Mouse (Mus musculus) embryonic fibroblast, embryonic 13.5 days (primary cell): ENCODE data around the gene Zfp512b. TPM values are rescaled to one million over a fixed set of nuclear protein-coding genes. Genes with fewer than 3 reads are reported as not detected.

Source experiments
- H3K27ac ChIP-seq: 2 replicates; pipeline ENCODE4 v1.5.1; 2012; ENCODE audit warnings: low read length, control low read depth, inconsistent platforms; ENCODE audit not compliant: insufficient read depth
- H3K4me1 ChIP-seq: 2 replicates; pipeline ENCODE4 v1.6.1; 2011; ENCODE audit warnings: low read length; ENCODE audit not compliant: control insufficient read depth, insufficient read depth
- H3K4me3 ChIP-seq: 2 replicates; pipeline ENCODE4 v1.5.1; 2011; ENCODE audit warnings: mild to moderate bottlenecking, control low read depth, low read length; ENCODE audit not compliant: insufficient read depth
- CTCF ChIP-seq: IDR thresholded peaks from 2 replicates; pipeline ENCODE4 v1.5.1; 2011; ENCODE audit warnings: mild to moderate bottlenecking, control low read depth, low read length, moderate library complexity, borderline replicate concordance; ENCODE audit not compliant: insufficient read depth
- POLR2A ChIP-seq: IDR thresholded peaks from 2 replicates; pipeline ENCODE4 v1.6.1; 2011; ENCODE audit warnings: low read depth, mild to moderate bottlenecking, control low read depth, low read length, moderate library complexity
- polyA plus RNA-seq: library from polyadenylated mRNA; stranded (reverse); fragments of >200 nt; gene quantifications from 2 replicates; pipeline ENCODE4 v1.2.4, GENCODE M21; 2011; ENCODE audit warnings: low read depth; ENCODE audit not compliant: missing spikeins, insufficient read length

The Zfp512b gene
- polyA plus RNA-seq, 1 experiment = 41.0 TPM

GRCm38 (mm10) chr2:181567338-181567737 is 25.3 kb downstream of the Zfp512b start:
- Histone ChIP-seq H3K4me1 (no peaks in the 10 kb centered on the region), H3K4me3 (no peak overlapping the region), H3K27ac (no peak overlapping the region)
- no peak for TF ChIP-seq CTCF

- no peaks in the 10 kb centered on the region for H3K4me1 ChIP-seq
- H3K27ac ChIP-seq = no peak overlapping the region
- no peak for TF ChIP-seq CTCF
- TF ChIP-seq POLR2A = no peak
- no peak overlapping the region for H3K4me3 ChIP-seq
Observed at GRCm38 (mm10) chr2:181553772-181554171, 38.8 kb downstream of the Zfp512b start.

- no peak overlapping the region for H3K4me3 ChIP-seq
Observed at GRCm38 (mm10) chr2:181550233-181550632, 42.4 kb downstream of the Zfp512b start.

GRCm38 (mm10) chr2:181548682-181549081 is 43.9 kb downstream of the Zfp512b start:
- Histone ChIP-seq H3K4me3 (no peak overlapping the region), H3K27ac (no peak overlapping the region), H3K4me1 (no peaks in the 10 kb centered on the region)
- TF ChIP-seq POLR2A (no peak), CTCF (no peak)

More at GRCm38 (mm10) chr2:181550233-181550632, 42.4 kb downstream of the Zfp512b start:
- Histone ChIP-seq H3K4me1 (no peaks in the 10 kb centered on the region), H3K27ac (no peak overlapping the region)
- TF ChIP-seq CTCF (no peak), POLR2A (no peak)

GRCm38 (mm10) chr2:181548227-181548626 is 44.4 kb downstream of the Zfp512b start:
- TF ChIP-seq POLR2A = no peak
- TF ChIP-seq CTCF = no peak
- H3K4me3 ChIP-seq = no peak overlapping the region
- H3K27ac ChIP-seq = no peak overlapping the region
- no peaks in the 10 kb centered on the region for H3K4me1 ChIP-seq

- Histone ChIP-seq H3K4me3 (no peak overlapping the region), H3K27ac (no peak overlapping the region), H3K4me1 (no peaks in the 10 kb centered on the region)
- TF ChIP-seq POLR2A (no peak), CTCF (no peak)
Observed at GRCm38 (mm10) chr2:181546142-181546541, 46.5 kb downstream of the Zfp512b start.

GRCm38 (mm10) chr2:181541761-181542380 is 50.7 kb downstream of the Zfp512b start:
- H3K27ac ChIP-seq = no peak overlapping the region
- TF ChIP-seq POLR2A = no peak
- TF ChIP-seq CTCF = no peak
- H3K4me1 ChIP-seq = no peaks in the 10 kb centered on the region
- H3K4me3 ChIP-seq = no peak overlapping the region

GRCm38 (mm10) chr2:181537444-181538047 is 55.1 kb downstream of the Zfp512b start:
- no peaks in the 10 kb centered on the region for H3K4me1 ChIP-seq
- H3K27ac ChIP-seq = no peak overlapping the region
- TF ChIP-seq POLR2A (no peak), CTCF (no peak)
- H3K4me3 ChIP-seq = no peak overlapping the region

GRCm38 (mm10) chr2:181536410-181536809 is 56.2 kb downstream of the Zfp512b start:
- Histone ChIP-seq H3K27ac (no peak overlapping the region), H3K4me1 (no peaks in the 10 kb centered on the region), H3K4me3 (no peak overlapping the region)
- TF ChIP-seq POLR2A = no peak
- no peak for TF ChIP-seq CTCF

GRCm38 (mm10) chr2:181532589-181532988 is 60.0 kb downstream of the Zfp512b start:
- Histone ChIP-seq H3K4me3 (no peak overlapping the region), H3K27ac (no peak overlapping the region), H3K4me1 (no peaks in the 10 kb centered on the region)
- TF ChIP-seq CTCF (no peak), POLR2A (no peak)

Other genes with a start within 250 kb of the Zfp512b start
- 13.5 and 19.1 TPM in 2 replicates for gene Zgpat, start 227.9 kb downstream of the Zfp512b start, polyA plus RNA-seq
- gene Arfrp1, start 227.4 kb downstream of the Zfp512b start, polyA plus RNA-seq = 32.8 and 37.6 TPM in 2 replicates
- 6.8 and 8.1 TPM in 2 replicates for gene Lime1, start 212.7 kb downstream of the Zfp512b start, polyA plus RNA-seq
- gene Zbtb46, start 133.4 kb downstream of the Zfp512b start, polyA plus RNA-seq = 2.6 and 3.3 TPM in 2 replicates
- not detected in 2 replicates for gene Abhd16b, start 99.6 kb downstream of the Zfp512b start, polyA plus RNA-seq
- gene Tpd52l2, start 95.7 kb downstream of the Zfp512b start, polyA plus RNA-seq = 96.5 and 103 TPM in 2 replicates
- gene Dnajc5, start 72.3 kb downstream of the Zfp512b start, polyA plus RNA-seq = 86.7 and 97.4 TPM in 2 replicates
- 62.0 and 65.1 TPM in 2 replicates for gene Uckl1, start 7.9 kb downstream of the Zfp512b start, polyA plus RNA-seq
- gene Prpf6, start 935 bp downstream of the Zfp512b start, polyA plus RNA-seq = 55.9 and 59.4 TPM in 2 replicates
- gene Samd10, start 6.4 kb upstream of the Zfp512b start, polyA plus RNA-seq = 3.6 and 3.7 TPM in 2 replicates
- gene Gm29797, start 64.2 kb upstream of the Zfp512b start, polyA plus RNA-seq = not detected in 2 replicates
- not detected in 2 replicates for gene Sox18, start 78.8 kb upstream of the Zfp512b start, polyA plus RNA-seq
- 6.8 and 13.4 TPM in 2 replicates for gene Tcea2, start 87.5 kb upstream of the Zfp512b start, polyA plus RNA-seq
- 66.1 and 87.1 TPM in 2 replicates for gene Rgs19, start 101.2 kb upstream of the Zfp512b start, polyA plus RNA-seq
- not detected in 2 replicates for gene Lkaaear1, start 105.6 kb upstream of the Zfp512b start, polyA plus RNA-seq
- gene Oprl1, start 122.2 kb upstream of the Zfp512b start, polyA plus RNA-seq = not detected in 2 replicates
- not detected in 2 replicates for gene Myt1, start 170.5 kb upstream of the Zfp512b start, polyA plus RNA-seq
- gene Pcmtd2, start 245.1 kb upstream of the Zfp512b start, polyA plus RNA-seq = 19.6 and 19.7 TPM in 2 replicates